Mouse (Mus musculus) erythroblast, adult 5-6 weeks (primary cell): ENCODE measurements around the gene Wipi2. TPM values are rescaled to one million over a fixed set of nuclear protein-coding genes. Genes with fewer than 3 reads are reported as not detected.

Experiments used
- ATAC-seq: replicated peaks from 2 replicates; pipeline ENCODE4 v1.8.0; 2016; ENCODE audit warnings: moderate number of reproducible peaks, mild to moderate bottlenecking, moderate TSS enrichment, inconsistent platforms; ENCODE audit not compliant: poor library complexity, low FRiP score, severe bottlenecking
- total RNA-seq, 2 experiments: library from RNA; stranded (forward) in 1 of 2; stranded (reverse) in 1 of 2; fragments of 150-400 nt in 1 of 2; fragments of 200-764, 138-1000 nt in 1 of 2; gene quantifications; 2 replicates each; pipeline versions ENCODE4 v1.2.3 to v1.2.4; 2015 to 2017; ENCODE audit warnings: low replicate concordance in 2 of 2

Gene Wipi2
- total RNA-seq (2015; ENCODE audit: low replicate concordance): 50.6 and 60.9 TPM in 2 replicates
- 115 and 134 TPM in 2 replicates for total RNA-seq (2017; ENCODE audit: low replicate concordance)

GRCm38 (mm10) chr5:142627398-142627797 is at the start of gene Wipi2:
Gene Wipi2 (plus strand): TSS chr5:142627698.
- no peak for ATAC-seq

- ATAC-seq: no peak
Measured at GRCm38 (mm10) chr5:142578192-142578591, 49.3 kb upstream of the Wipi2 start.

GRCm38 (mm10) chr5:142581517-142581916 is 46.0 kb upstream of the Wipi2 start:
- ATAC-seq: 0 out of 2 replicates have a peak, but pooled peaks have one; percentile 55

GRCm38 (mm10) chr5:142583616-142584126 is 43.8 kb upstream of the Wipi2 start:
- no peak for ATAC-seq

- no peak for ATAC-seq
Measured at GRCm38 (mm10) chr5:142590953-142591616, 36.4 kb upstream of the Wipi2 start.

- no peak for ATAC-seq
Measured at GRCm38 (mm10) chr5:142595698-142596097, 31.8 kb upstream of the Wipi2 start.

- ATAC-seq: no peak
Measured at GRCm38 (mm10) chr5:142596723-142597122, 30.8 kb upstream of the Wipi2 start.

GRCm38 (mm10) chr5:142597648-142598390 is 29.7 kb upstream of the Wipi2 start:
- ATAC-seq: no peak

- ATAC-seq: no peak
Measured at GRCm38 (mm10) chr5:142604379-142604778, 23.1 kb upstream of the Wipi2 start.

- ATAC-seq: no peak
Measured at GRCm38 (mm10) chr5:142605288-142605687, 22.2 kb upstream of the Wipi2 start.

GRCm38 (mm10) chr5:142608259-142608988 is 19.1 kb upstream of the Wipi2 start, which contains the start of gene Mmd2:
Gene Mmd2 (minus strand): TSS chr5:142608800.
- ATAC-seq: no peak

- ATAC-seq: no peak
Measured at GRCm38 (mm10) chr5:142608989-142609325, 18.5 kb upstream of the Wipi2 start.

- no peak for ATAC-seq
Measured at GRCm38 (mm10) chr5:142610362-142610761, 17.1 kb upstream of the Wipi2 start.

- no peak for ATAC-seq
Measured at GRCm38 (mm10) chr5:142614513-142614912, 13.0 kb upstream of the Wipi2 start.

- no peak for ATAC-seq
Measured at GRCm38 (mm10) chr5:142615638-142616037, 11.9 kb upstream of the Wipi2 start.

- no peak for ATAC-seq
Measured at GRCm38 (mm10) chr5:142616326-142616725, 11.2 kb upstream of the Wipi2 start.

- no peak for ATAC-seq
Measured at GRCm38 (mm10) chr5:142619866-142620265, 7.6 kb upstream of the Wipi2 start.

- no peak for ATAC-seq
Measured at GRCm38 (mm10) chr5:142621421-142621820, 6.1 kb upstream of the Wipi2 start.

GRCm38 (mm10) chr5:142622134-142622533 is 5.4 kb upstream of the Wipi2 start:
- ATAC-seq: no peak

- no peak for ATAC-seq
Measured at GRCm38 (mm10) chr5:142623080-142623479, 4.4 kb upstream of the Wipi2 start.
